Mouse (Mus musculus) layer of hippocampus, adult 8-10 months (tissue): ENCODE results near the gene Tnfaip8l1. TPM values are rescaled to one million over a fixed set of nuclear protein-coding genes. Genes with fewer than 3 reads are reported as not detected.

Source experiments
- DNase-seq, 2 experiments: peaks; one replicate each; pipeline ENCODE4 v3.0.0; 2022; ENCODE audit warnings: low spot score in 2 of 2
- total RNA-seq, 4 experiments: library from RNA; stranded (reverse); gene quantifications; 2 replicates each; pipeline ENCODE4 v1.2.4; 2022

Tnfaip8l1 gene
- total RNA-seq, 4 experiments from 2014 or later: 5.3 to 6.4 (median 5.9) TPM

GRCm38 (mm10) chr17:56137839-56138613, 24.3 kb upstream of the Tnfaip8l1 start:
- DNase-seq: no peak

GRCm38 (mm10) chr17:56139355-56139754, 22.9 kb upstream of the Tnfaip8l1 start:
- DNase-seq: no peak

- peak in 1 of 2 experiments; percentile 74 for DNase-seq
Measured at GRCm38 (mm10) chr17:56139858-56140595, 22.2 kb upstream of the Tnfaip8l1 start, which contains the start of gene Sema6b. Gene Sema6b, minus strand, starts transcription at chr17:56140343.

GRCm38 (mm10) chr17:56141702-56142605, 20.3 kb upstream of the Tnfaip8l1 start:
- peak in 1 of 2 experiments; percentile 66 for DNase-seq

DNA sequence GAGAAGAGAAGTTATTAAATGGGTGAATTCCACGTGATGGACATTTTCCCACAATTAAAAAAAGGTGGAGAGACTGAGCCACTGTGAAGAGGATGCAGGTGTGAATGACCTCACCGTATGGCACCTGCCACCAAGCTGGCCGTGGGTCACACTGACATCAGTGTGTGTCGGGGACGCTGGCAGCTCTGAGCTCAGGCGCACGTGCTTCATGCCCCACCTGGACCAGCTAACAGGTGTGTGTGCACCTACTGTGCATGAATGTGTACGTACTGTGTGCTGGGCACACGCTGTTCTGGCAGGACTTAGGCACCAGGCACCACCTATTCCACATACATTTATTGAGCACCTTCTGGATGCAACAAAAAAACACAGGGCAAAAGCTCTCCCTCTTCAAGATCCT, 17.7 kb upstream of the Tnfaip8l1 start:
- no peak for DNase-seq

DNA sequence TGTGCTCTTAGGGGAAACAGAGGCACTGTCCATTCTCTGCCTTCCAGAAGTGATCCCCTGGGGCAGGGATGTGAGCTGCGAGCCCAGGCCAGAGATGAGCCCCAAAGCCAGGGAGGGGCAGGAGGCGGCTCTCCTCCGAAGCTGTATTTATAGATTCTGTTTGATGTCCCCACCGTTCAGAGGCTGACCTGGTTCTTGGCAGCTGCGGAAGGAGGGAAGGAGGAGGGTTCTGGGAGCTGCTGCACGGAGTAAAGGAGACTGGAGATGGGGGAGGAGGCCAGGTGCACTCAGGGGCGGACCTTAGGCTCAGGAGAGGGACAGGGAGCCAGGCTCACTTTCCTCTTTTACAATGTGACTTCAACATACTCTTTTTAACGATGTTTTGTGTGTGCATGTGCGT, 16.1 kb upstream of the Tnfaip8l1 start:
- no peak for DNase-seq

- no peak for DNase-seq
Measured at GRCm38 (mm10) chr17:56147420-56147819, 14.9 kb upstream of the Tnfaip8l1 start.

DNA sequence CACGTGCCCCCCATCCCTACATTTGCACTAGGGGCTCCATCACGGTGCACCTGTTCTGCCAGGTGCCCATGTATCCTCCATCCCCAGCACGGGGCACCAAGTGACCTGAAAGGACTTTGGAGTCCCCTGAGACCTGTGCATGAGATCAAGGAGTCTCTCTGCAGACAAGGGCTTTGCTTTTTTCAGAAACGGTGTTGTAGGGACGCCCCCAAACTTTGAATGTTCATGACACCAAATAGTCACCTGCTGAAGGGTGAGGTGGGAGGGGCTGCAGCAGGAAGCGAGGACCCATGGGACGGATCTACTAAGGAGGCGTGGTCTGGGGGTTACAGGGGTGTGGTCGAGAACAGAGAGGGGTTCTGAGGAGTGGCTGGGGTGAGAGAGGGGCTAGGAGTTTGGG, 14.0 kb upstream of the Tnfaip8l1 start:
- DNase-seq: no peak

DNA sequence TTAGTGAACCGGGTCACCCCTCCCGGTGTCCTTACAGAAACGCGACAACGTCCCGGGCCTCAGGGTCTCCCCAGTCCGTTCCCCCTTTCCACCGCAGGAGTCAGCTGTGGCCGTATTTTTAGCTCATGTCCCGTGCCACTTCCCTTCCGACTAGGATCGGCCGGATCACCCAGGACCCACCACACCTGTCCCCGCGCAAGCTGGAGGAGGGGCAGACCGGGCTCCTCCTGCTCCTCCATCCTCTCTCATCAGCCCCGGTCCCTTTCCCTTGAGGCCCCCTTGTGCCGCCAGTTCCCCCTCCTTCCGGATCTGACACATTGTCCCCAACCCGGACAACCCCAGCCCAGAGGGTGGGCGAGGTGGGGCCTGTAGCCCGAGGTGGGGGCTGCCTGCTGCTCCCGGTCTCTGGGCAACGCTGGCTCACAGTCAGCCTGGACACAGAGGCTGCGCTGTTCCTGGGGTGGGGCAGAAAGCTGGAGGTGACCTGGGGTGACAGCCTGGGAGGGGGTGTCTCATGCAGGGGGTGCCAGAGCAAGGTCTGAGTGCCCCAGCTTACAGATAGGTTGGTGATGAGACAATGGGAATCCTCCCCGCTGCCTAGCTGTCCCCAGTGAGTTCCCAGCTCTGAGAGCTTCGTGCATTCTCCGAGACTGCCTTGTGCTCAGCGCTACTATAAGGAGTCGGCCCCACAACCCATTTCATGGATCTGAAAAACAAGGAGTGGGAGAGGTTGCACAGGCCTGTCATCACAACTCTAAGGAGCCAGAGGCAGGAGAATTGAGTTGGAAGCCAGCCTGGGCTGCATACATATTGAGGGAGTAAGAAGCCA, 13.3 kb upstream of the Tnfaip8l1 start:
- DNase-seq: no peak

- no peak for DNase-seq
Measured at GRCm38 (mm10) chr17:56149897-56150296, 12.4 kb upstream of the Tnfaip8l1 start.

GRCm38 (mm10) chr17:56153643-56154042, 8.6 kb upstream of the Tnfaip8l1 start:
- no peak for DNase-seq

DNA sequence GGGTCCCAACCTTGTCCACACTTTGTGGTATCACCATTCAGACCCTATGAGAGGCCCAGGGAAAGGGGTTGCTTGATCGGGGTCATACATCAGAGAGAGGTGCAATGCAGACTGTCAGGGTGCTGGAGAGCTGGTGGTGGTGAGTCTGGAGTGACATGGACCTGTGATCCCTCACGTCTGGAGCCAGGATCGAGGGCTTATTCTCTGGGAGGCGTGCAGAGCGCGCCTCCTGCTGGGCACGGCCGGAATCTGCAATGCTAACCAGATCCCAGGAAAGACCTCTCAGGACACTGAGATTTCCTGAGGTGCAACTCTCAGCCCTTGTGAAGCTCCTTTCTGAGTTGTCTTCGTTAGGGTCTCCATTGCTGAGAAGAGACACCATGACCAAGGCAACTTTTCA, 2.5 kb upstream of the Tnfaip8l1 start:
- peak in 1 of 2 experiments; percentile 61 for DNase-seq

DNA sequence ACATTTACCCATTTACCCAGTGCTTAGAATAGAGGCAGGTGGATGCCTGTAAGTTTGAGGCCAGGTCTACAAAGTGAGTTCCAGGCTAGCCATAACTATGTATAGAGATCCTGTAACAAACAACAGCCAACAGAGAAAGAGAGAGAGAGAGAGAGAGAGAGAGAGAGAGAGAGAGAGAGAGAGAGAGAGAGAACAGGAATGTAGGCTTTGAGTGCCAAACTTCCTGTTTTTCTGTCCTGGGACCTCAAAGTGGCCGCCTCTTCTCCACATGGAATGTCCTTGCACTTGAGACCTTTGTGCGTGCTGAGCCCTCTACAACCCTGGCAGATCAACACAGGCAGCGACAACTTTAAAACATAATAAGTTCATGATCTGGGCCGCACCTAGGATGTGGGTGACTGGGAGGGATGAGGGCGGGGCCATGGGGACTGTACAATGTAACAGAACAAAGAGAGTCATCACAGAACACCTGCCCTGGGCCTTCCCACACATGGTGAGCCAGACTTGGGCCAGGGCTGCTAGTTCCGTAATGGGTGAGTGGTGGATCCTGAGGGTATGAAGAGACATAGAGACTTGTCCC, 1.3 kb downstream of the Tnfaip8l1 start:
- no peak for DNase-seq

GRCm38 (mm10) chr17:56164510-56164909, 2.2 kb downstream of the Tnfaip8l1 start:
- DNase-seq: no peak

GRCm38 (mm10) chr17:56165671-56166070, 3.4 kb downstream of the Tnfaip8l1 start:
- no peak for DNase-seq

- DNase-seq: no peak
Measured at GRCm38 (mm10) chr17:56169830-56170229, 7.6 kb downstream of the Tnfaip8l1 start.

DNA sequence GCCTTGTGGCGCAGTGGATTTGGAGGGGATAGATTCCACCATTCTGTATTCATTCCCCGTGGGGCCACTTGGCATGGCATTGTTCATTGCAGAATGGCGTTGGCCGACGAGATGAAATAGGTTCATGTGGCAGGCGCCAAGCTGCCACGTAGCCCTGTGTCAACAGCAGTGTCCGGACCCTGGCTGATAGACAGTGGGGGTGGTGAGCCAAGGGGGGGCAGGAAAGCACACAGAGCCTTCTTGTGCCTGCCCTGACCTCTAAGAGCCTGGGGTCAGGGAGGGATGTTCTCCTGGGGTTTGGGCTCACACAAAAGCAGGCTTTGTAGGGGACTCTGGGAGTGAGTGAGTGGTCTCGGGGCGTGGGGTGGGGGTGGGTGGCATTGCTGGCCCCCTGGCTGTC, 8.4 kb downstream of the Tnfaip8l1 start:
- DNase-seq: no peak

DNA sequence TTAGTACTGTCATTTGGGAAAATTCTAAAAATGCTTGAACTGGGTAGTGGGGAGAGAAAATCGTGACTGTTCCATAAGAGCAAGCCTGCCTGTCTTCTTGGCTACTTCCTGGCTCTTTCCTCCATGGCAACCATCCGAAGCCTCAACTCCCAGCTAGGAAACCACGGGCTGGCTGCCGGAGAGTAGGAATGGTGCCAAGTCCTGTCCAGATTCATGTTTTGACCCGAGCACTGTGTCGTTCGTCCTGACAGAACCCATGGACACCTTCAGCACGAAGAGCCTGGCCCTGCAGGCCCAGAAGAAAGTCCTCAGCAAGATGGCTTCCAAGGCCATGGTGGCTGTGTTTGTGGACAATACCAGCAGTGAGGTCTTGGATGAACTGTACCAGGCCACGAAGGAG, 9.2 kb downstream of the Tnfaip8l1 start:
- no peak for DNase-seq

DNA sequence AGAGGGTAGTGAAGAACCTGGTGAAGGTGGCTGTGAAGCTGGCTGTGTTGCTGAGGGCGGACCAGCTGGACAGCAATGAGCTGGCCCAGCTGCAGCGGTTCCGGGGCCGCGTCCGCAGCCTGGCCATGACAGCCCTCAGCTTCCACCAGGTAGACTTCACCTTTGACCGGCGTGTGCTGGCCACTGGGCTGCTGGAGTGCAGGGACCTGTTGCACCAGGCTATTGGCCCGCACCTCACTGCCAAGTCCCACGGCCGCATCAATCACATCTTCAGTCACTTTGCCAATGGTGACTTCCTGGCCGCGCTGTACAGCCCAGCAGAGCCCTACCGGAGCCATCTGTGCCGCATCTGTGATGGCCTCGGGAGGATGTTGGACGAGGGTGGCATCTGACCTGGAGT, 9.6 kb downstream of the Tnfaip8l1 start:
- DNase-seq: no peak

DNA sequence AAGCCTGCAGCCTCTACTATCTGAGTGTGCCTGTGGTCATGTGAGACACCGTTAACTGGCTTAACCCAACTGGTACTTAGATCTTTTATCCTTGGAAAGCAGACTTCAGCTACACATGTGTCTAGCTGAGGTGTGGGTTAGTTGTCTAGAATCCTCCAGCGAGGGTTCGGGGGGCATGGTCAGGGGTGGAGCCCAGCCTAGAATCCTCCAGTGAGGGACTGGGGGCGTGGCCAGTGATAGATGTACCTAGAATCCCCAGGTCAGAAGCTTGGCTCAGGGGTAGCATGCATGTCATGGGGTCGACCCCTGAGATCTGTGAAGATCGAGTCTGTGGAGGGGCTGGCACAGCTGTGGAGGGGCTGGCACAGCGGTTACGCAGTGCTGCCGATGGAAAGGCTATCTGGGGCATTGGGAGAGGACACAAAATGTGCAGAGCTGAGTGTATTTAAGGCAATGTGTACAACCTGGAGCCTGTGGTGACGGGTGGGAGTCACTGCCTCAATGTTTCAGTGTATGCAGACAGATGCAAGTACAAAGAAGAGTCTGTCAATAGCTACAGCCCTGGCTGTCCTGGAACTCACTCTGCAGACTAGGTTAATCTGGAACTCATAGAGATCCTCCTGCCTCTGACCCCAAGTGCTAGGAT, 11.2 kb downstream of the Tnfaip8l1 start:
- no peak for DNase-seq
